Mouse (Mus musculus) stomach, postnatal 0 days (tissue): ENCODE data around the gene Gm11639. TPM values are rescaled to one million over a fixed set of nuclear protein-coding genes. Genes with fewer than 3 reads are reported as not detected.

Experiments used
- ATAC-seq: fragments of 200-750 bp; cut with Nextera tagmentation; 2 replicates; pipeline ENCODE4 v1.8.0; 2017; ENCODE audit not compliant: low FRiP score, low TSS enrichment
- DNase-seq: peaks from one replicate; pipeline ENCODE4 v3.0.0-alpha.2; 2016; ENCODE audit warnings: low spot score
- H3K27ac ChIP-seq: fragments of 300-500 bp; sonication (generic); replicated peaks from 2 replicates; pipeline ENCODE4 v1.5.1; 2014; ENCODE audit warnings: mild to moderate bottlenecking, control low read depth
- H3K27me3 ChIP-seq: fragments of 300-500 bp; sonication (generic); 2 replicates; pipeline ENCODE4 v1.6.1; 2014; ENCODE audit warnings: low read length; ENCODE audit not compliant: control insufficient read depth, insufficient read depth
- H3K36me3 ChIP-seq: fragments of 300-500 bp; sonication (generic); 2 replicates; pipeline ENCODE4 v1.6.1; 2014; ENCODE audit warnings: low read length, mixed read lengths; ENCODE audit not compliant: control insufficient read depth, insufficient read depth
- H3K4me1 ChIP-seq: fragments of 300-500 bp; sonication (generic); replicated peaks from 2 replicates; pipeline ENCODE4 v1.6.1; 2014; ENCODE audit warnings: antibody characterized with exemption; ENCODE audit not compliant: control insufficient read depth, insufficient read depth
- H3K4me2 ChIP-seq: fragments of 300-500 bp; sonication (generic); replicated peaks from 2 replicates; pipeline ENCODE4 v1.6.1; 2014; ENCODE audit warnings: low read depth, mild to moderate bottlenecking, control low read depth, moderate library complexity
- H3K4me3 ChIP-seq: fragments of 300-500 bp; sonication (generic); 2 replicates; pipeline ENCODE4 v1.5.1; 2014; ENCODE audit warnings: low read depth, low read length, control low read depth
- H3K9ac ChIP-seq: fragments of 300-500 bp; sonication (generic); 2 replicates; pipeline ENCODE4 v1.6.1; 2014; ENCODE audit warnings: mild to moderate bottlenecking, low read length, control low read depth, mixed read lengths
- H3K9me3 ChIP-seq: fragments of 300-500 bp; sonication (generic); 2 replicates; pipeline ENCODE4 v1.6.1; 2016; ENCODE audit warnings: low read length; ENCODE audit not compliant: control insufficient read depth
- CTCF ChIP-seq: IDR thresholded peaks from 2 replicates; pipeline ENCODE4 v1.5.1; 2016; ENCODE audit warnings: antibody characterized with exemption, low read depth, mild to moderate bottlenecking, moderate library complexity
- EP300 ChIP-seq: optimal IDR thresholded peaks from 2 replicates; pipeline ENCODE3; 2016; ENCODE audit warnings: antibody characterized with exemption
- WGBS: fragments of 180-500 bp; shearing (Covaris S2); extraction: QIAGEN DNeasy Blood & Tissue Kit; methylation state at CpG from one replicate; pipeline ENCODE4 v1.1.7; 2014; 5-methylcytosine and 5-hydroxymethylcytosine counted together
- polyA plus RNA-seq: library from polyadenylated mRNA; unstranded; fragments of >200 nt; fragmentation: Nextera tagmentation; extraction: Ambion mirVana; gene quantifications from 2 replicates; pipeline ENCODE4 v1.2.1, GENCODE M21; 2015

Gene Gm11639
- polyA plus RNA-seq, 1 experiment from 2014 or later = 0.01 TPM

DNA sequence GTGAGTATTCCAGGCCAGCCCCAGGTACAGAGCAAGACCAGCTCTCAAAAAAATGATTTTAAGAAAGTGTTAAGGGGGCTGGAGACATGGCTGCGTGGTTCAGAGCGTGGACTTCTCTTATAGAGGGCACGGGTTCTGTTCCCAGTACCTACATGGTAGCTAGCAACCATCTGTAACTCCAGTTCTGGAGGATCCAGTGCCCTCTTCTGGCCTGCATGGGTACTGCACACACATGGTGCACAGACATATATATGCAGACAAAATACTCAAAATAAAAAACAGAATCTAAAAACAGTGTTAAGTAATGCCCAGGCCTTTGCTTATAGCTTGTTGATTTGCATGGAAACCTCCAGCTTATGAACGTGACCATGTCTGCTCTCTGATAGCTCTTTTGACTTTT lies 24.9 kb upstream of the Gm11639 start:
- no peak overlapping the region for H3K4me2 ChIP-seq
- H3K9me3 ChIP-seq = no peaks in the 10 kb centered on the region
- no peak overlapping the region for H3K9ac ChIP-seq
- DNase-seq (no peak), ATAC-seq (no peak)
- no peaks in the 10 kb centered on the region for H3K27me3 ChIP-seq
- peaks cover 7% of the 10 kb centered on the region; the same call in 1 of the 2 replicates for H3K36me3 ChIP-seq
- no peak overlapping the region for H3K4me3 ChIP-seq
- H3K4me1 ChIP-seq = no peaks in the 10 kb centered on the region
- H3K27ac ChIP-seq = no peak overlapping the region
- TF ChIP-seq CTCF = peak; percentile 35
- no peak for TF ChIP-seq EP300
- 95% methylated on average over 4 of the region's 4 CpGs for WGBS

DNA sequence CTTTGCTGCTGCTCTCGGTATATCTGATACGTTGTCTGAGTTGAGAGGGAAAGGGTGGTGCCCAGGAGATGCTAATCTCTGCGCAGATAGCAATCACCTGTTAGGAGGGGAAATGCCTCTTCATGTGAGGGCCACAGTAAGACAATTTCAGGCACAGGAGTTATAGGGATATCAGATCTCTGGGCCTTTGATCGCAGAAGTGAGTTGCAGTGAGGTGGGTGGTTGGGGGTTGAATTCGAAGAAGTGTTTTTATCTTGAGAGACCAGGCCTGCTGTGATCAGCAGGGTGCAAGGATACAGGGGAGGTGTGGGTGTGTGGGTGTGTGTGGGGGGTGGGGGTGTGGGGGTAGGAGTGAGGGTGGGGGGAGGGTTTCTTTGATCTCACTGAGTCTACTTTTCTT lies 24.4 kb upstream of the Gm11639 start:
- WGBS = 81% methylated on average over 5 of the region's 5 CpGs
- Histone ChIP-seq H3K9ac (no peak overlapping the region), H3K4me2 (no peak overlapping the region), H3K27ac (no peak overlapping the region), H3K4me3 (no peak overlapping the region), H3K36me3 (peaks cover 7% of the 10 kb centered on the region; the same call in 1 of the 2 replicates), H3K4me1 (no peaks in the 10 kb centered on the region), H3K9me3 (no peaks in the 10 kb centered on the region), H3K27me3 (no peaks in the 10 kb centered on the region)
- TF ChIP-seq CTCF (no peak), EP300 (no peak)
- DNase-seq = no peak
- no peak for ATAC-seq

GRCm38 (mm10) chr11:104661531-104662205 lies 23.8 kb upstream of the Gm11639 start:
- WGBS = 75% methylated on average over 20 of the region's 20 CpGs
- ATAC-seq (no peak), DNase-seq (no peak)

GRCm38 (mm10) chr11:104662573-104662972 lies 22.9 kb upstream of the Gm11639 start:
- no peak for DNase-seq
- TF ChIP-seq EP300 (no peak), CTCF (no peak)
- 88% methylated on average over 11 of the region's 11 CpGs for WGBS
- Histone ChIP-seq H3K9me3 (no peaks in the 10 kb centered on the region), H3K4me2 (no peak overlapping the region), H3K4me1 (no peaks in the 10 kb centered on the region), H3K4me3 (no peak overlapping the region), H3K27me3 (no peaks in the 10 kb centered on the region), H3K36me3 (peaks cover 7% of the 10 kb centered on the region; the same call in 1 of the 2 replicates), H3K9ac (no peak overlapping the region), H3K27ac (no peak overlapping the region)
- ATAC-seq = no peak

More at GRCm38 (mm10) chr11:104661531-104662205, 23.8 kb upstream of the Gm11639 start:
- H3K9ac ChIP-seq = no peak overlapping the region
- no peak overlapping the region for H3K4me3 ChIP-seq
- H3K4me1 ChIP-seq = no peaks in the 10 kb centered on the region
- TF ChIP-seq EP300 (no peak), CTCF (peak; percentile 48)
- no peaks in the 10 kb centered on the region for H3K27me3 ChIP-seq
- H3K27ac ChIP-seq = no peak overlapping the region
- H3K9me3 ChIP-seq = no peaks in the 10 kb centered on the region
- peaks cover 7% of the 10 kb centered on the region; the same call in 1 of the 2 replicates for H3K36me3 ChIP-seq
- H3K4me2 ChIP-seq = no peak overlapping the region

- DNase-seq = no peak
- H3K36me3 ChIP-seq = peaks cover 7% of the 10 kb centered on the region; the same call in 1 of the 2 replicates
- H3K4me1 ChIP-seq = no peaks in the 10 kb centered on the region
- no peaks in the 10 kb centered on the region for H3K27me3 ChIP-seq
- WGBS = 64% methylated on average over 6 of the region's 6 CpGs
- no peak overlapping the region for H3K4me2 ChIP-seq
- no peak overlapping the region for H3K4me3 ChIP-seq
- no peaks in the 10 kb centered on the region for H3K9me3 ChIP-seq
- no peak for ATAC-seq
- H3K27ac ChIP-seq = no peak overlapping the region
- H3K9ac ChIP-seq = no peak overlapping the region
- TF ChIP-seq CTCF (no peak), EP300 (no peak)
Observed at GRCm38 (mm10) chr11:104663241-104663877, 22.1 kb upstream of the Gm11639 start.

DNA sequence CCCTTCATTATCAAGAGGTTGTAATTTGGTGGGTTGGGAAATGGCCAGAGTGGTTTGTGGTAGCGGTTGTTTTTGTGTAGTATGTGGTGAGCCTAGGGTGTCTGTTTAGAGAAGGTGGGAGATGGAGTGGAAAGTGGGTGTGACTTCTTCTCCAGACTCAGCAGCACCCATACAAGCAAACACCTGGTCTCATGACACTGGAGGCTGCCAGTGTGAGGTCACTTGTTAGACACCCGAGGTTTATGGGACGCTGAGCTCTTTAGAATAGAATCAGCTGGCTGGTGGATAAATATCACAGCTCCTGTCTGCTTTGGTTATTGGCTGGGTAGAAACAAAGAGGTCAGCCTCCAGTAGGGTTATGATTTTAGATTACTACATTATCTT lies 21.6 kb upstream of the Gm11639 start:
- DNase-seq (no peak), ATAC-seq (no peak)
- WGBS = 56% methylated on average over 3 of the region's 3 CpGs
- Histone ChIP-seq H3K4me3 (no peak overlapping the region), H3K4me2 (no peak overlapping the region), H3K36me3 (peaks cover 7% of the 10 kb centered on the region; the same call in 1 of the 2 replicates), H3K27me3 (no peaks in the 10 kb centered on the region), H3K27ac (no peak overlapping the region), H3K9ac (no peak overlapping the region), H3K4me1 (no peaks in the 10 kb centered on the region), H3K9me3 (no peaks in the 10 kb centered on the region)
- TF ChIP-seq EP300 (no peak), CTCF (no peak)
